Mouse (Mus musculus) forebrain, embryonic 12.5 days (tissue): ENCODE data around the gene Dgkq. TPM values are rescaled to one million over a fixed set of nuclear protein-coding genes. Genes with fewer than 3 reads are reported as not detected.

Experiments
- ATAC-seq: fragments of 200-750 bp; cut with Nextera tagmentation; 2 replicates; pipeline ENCODE4 v1.8.0; 2017; ENCODE audit warnings: moderate TSS enrichment; ENCODE audit not compliant: low FRiP score
- H3K27ac ChIP-seq: fragments of 300-500 bp; sonication (generic); 2 replicates; pipeline ENCODE4 v1.5.1; 2016; ENCODE audit warnings: mild to moderate bottlenecking
- H3K27me3 ChIP-seq: fragments of 300-500 bp; sonication (generic); 2 replicates; pipeline ENCODE4 v1.6.1; 2016; ENCODE audit warnings: mild to moderate bottlenecking
- H3K36me3 ChIP-seq: fragments of 300-500 bp; sonication (generic); replicated peaks from 2 replicates; pipeline ENCODE4 v1.6.1; 2016; ENCODE audit warnings: mild to moderate bottlenecking
- H3K4me1 ChIP-seq: fragments of 300-500 bp; sonication (generic); 2 replicates; pipeline ENCODE4 v1.6.1; 2016
- H3K4me2 ChIP-seq: fragments of 300-500 bp; sonication (generic); 2 replicates; pipeline ENCODE4 v1.6.1; 2016; ENCODE audit warnings: mild to moderate bottlenecking, moderate library complexity
- H3K4me3 ChIP-seq: fragments of 300-500 bp; sonication (generic); replicated peaks from 2 replicates; pipeline ENCODE4 v1.5.1; 2016; ENCODE audit warnings: mild to moderate bottlenecking
- H3K9ac ChIP-seq: fragments of 300-500 bp; sonication (generic); 2 replicates; pipeline ENCODE4 v1.6.1; 2016; ENCODE audit warnings: mild to moderate bottlenecking
- H3K9me3 ChIP-seq: fragments of 300-500 bp; sonication (generic); 2 replicates; pipeline ENCODE4 v1.6.1; 2016
- WGBS: fragments of 180-500 bp; shearing (Covaris S2); methylation state at CpG from one replicate; pipeline ENCODE4 v1.1.7; 2016; 5-methylcytosine and 5-hydroxymethylcytosine counted together
- polyA plus RNA-seq: library from polyadenylated mRNA; unstranded; fragments of >200 nt; fragmentation: Nextera tagmentation; extraction: Ambion mirVana; gene quantifications from 2 replicates; pipeline ENCODE4 v1.2.1, GENCODE M21; 2016

Gene Dgkq
- polyA plus RNA-seq = 19.7 and 20.7 TPM in 2 replicates

GRCm38 (mm10) chr5:108668977-108669936 is at the start of gene Dgkq:
Gene Dgkq (minus strand): TSS chr5:108669672.
- H3K9ac ChIP-seq = peak within 1 kb of the TSS; percentile 75
- H3K9me3 ChIP-seq = no peaks in the 10 kb centered on the region
- ATAC-seq = peak; percentile 85
- H3K27ac ChIP-seq = peak within 1 kb of the TSS; percentile 69
- H3K4me3 ChIP-seq = peak within 1 kb of the TSS; percentile 53
- H3K4me1 ChIP-seq = peaks cover 16% of the 10 kb centered on the region
- H3K36me3 ChIP-seq = peaks cover 16% of the 10 kb centered on the region
- H3K4me2 ChIP-seq = peak within 1 kb of the TSS; percentile 69
- WGBS = 6% methylated on average over 43 of the region's 43 CpGs
- no peaks in the 10 kb centered on the region for H3K27me3 ChIP-seq

DNA sequence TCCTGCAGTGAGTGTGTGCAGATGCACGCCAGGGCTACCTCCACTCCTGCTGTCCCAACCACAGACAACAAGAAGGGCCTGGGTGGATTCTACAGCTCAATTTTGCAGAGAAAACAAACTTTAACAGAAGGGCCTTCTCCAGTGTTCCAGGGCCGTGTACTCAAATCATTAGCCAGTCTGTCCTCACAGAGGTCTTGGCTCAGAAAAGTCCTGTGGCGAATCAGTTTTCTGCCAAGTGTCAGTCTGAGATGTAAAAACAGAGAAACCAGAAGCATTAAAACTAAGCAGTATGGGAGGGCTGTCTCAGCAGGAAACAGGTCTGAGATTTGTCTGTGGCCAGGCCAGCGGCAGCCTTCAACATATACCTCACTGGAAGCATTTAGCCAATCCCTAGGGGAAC is 48.6 kb upstream of the Dgkq start:
- Histone ChIP-seq H3K4me1 (peaks cover 5% of the 10 kb centered on the region; the same call in 1 of the 2 replicates), H3K9ac (no peak overlapping the region), H3K9me3 (no peaks in the 10 kb centered on the region), H3K4me3 (no peak overlapping the region), H3K36me3 (no peaks in the 10 kb centered on the region), H3K4me2 (no peak overlapping the region), H3K27me3 (no peaks in the 10 kb centered on the region), H3K27ac (0 out of 2 replicates have a peak overlapping the region, but pooled peaks have one; percentile 9)
- ATAC-seq = no peak
- 49% methylated on average over 4 of the region's 4 CpGs for WGBS

DNA sequence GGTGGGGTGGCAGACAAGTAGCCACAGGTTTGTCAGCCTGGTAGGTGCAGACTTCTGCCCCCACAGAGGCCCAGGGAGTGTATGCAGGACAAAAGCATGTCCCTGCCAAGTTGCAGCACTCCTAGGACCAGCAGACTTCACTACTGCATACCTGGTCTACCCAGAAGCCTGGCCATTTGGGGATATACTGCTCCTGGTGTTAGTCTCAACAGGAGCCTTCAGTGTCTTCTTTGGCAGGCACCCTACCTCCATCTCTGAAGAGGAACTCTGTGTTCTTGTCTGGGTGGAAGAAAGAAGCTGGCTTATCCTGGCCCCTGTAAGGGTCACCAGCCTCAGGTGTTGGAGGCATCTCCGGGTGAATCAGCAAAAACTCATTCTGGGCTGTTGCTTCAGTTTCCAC is 46.5 kb upstream of the Dgkq start:
- no peak overlapping the region for H3K4me3 ChIP-seq
- 88% methylated on average over 1 of the region's 1 CpGs for WGBS

DNA sequence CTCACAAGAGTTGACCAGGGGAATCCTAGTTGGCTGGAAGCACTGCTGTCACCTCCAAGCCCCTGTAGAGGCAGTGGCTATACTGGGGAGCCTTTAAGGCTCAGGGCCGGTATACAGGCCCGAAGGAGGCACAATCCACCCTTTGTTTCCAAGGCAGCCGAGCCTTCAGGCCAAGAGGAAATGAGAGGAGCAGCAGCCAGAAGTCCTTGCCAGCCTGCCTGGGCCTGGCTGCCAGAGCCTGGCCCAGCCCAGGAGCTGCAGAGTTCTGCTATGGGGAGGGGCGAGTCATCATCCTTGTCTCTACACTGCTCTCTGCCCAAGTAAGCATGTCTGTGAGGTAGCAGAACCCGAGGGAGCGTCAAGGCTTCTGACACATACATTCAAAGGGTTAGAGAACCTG is 44.7 kb upstream of the Dgkq start:
- H3K9ac ChIP-seq = no peak overlapping the region
- ATAC-seq = no peak
- H3K4me2 ChIP-seq = no peak overlapping the region
- 58% methylated on average over 6 of the region's 6 CpGs for whole genome bisulfite sequencing
- no peaks in the 10 kb centered on the region for H3K36me3 ChIP-seq
- H3K9me3 ChIP-seq = no peaks in the 10 kb centered on the region
- no peaks in the 10 kb centered on the region for H3K27me3 ChIP-seq
- no peak overlapping the region for H3K27ac ChIP-seq
- peaks cover 5% of the 10 kb centered on the region; the same call in 1 of the 2 replicates for H3K4me1 ChIP-seq
- H3K4me3 ChIP-seq = no peak overlapping the region

More for the DNA sequence above, 46.5 kb upstream of the Dgkq start:
- Histone ChIP-seq H3K27me3 (no peaks in the 10 kb centered on the region), H3K27ac (no peak overlapping the region), H3K4me2 (no peak overlapping the region), H3K9ac (no peak overlapping the region), H3K36me3 (no peaks in the 10 kb centered on the region), H3K9me3 (no peaks in the 10 kb centered on the region), H3K4me1 (peaks cover 5% of the 10 kb centered on the region; the same call in 1 of the 2 replicates)
- ATAC-seq = no peak

DNA sequence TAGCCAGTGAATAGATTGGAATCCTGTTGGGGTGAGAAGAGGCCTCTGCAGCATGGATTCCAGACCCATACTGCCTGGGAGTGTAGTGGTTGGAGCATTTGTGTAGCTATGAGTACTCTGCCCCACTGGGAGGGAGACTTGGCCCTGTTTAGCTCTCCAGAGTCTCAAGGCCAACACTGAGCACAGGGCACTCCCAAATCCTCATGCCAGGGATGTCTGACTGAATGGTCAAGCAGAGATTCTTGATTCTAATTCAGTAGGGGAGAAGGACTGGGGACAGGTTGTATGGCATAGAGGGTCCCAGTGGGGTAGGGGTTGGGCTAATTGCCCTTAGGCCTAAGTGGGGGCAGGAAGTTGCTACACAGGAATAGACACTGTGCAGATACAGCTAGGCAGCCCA is 44.2 kb upstream of the Dgkq start:
- Histone ChIP-seq H3K27me3 (no peaks in the 10 kb centered on the region), H3K36me3 (no peaks in the 10 kb centered on the region), H3K4me1 (peaks cover 5% of the 10 kb centered on the region; the same call in 1 of the 2 replicates), H3K9ac (no peak overlapping the region), H3K9me3 (no peaks in the 10 kb centered on the region), H3K27ac (no peak overlapping the region), H3K4me2 (no peak overlapping the region), H3K4me3 (no peak overlapping the region)
- no peak for ATAC-seq

- no peak overlapping the region for H3K4me2 ChIP-seq
- no peak overlapping the region for H3K27ac ChIP-seq
- 0 out of 2 replicates have a peak, but pooled peaks cover 3% of the 10 kb centered on the region for H3K36me3 ChIP-seq
- H3K4me3 ChIP-seq = no peak overlapping the region
- no peaks in the 10 kb centered on the region for H3K27me3 ChIP-seq
- H3K9ac ChIP-seq = no peak overlapping the region
- no peak for ATAC-seq
- no peaks in the 10 kb centered on the region for H3K9me3 ChIP-seq
- 86% methylated on average over 2 of the region's 2 CpGs for WGBS
- H3K4me1 ChIP-seq = peaks cover 5% of the 10 kb centered on the region; the same call in 1 of the 2 replicates
Observed at GRCm38 (mm10) chr5:108713096-108713495, 43.6 kb upstream of the Dgkq start.

GRCm38 (mm10) chr5:108711968-108712367 is 42.5 kb upstream of the Dgkq start:
- no peaks in the 10 kb centered on the region for H3K27me3 ChIP-seq

DNA sequence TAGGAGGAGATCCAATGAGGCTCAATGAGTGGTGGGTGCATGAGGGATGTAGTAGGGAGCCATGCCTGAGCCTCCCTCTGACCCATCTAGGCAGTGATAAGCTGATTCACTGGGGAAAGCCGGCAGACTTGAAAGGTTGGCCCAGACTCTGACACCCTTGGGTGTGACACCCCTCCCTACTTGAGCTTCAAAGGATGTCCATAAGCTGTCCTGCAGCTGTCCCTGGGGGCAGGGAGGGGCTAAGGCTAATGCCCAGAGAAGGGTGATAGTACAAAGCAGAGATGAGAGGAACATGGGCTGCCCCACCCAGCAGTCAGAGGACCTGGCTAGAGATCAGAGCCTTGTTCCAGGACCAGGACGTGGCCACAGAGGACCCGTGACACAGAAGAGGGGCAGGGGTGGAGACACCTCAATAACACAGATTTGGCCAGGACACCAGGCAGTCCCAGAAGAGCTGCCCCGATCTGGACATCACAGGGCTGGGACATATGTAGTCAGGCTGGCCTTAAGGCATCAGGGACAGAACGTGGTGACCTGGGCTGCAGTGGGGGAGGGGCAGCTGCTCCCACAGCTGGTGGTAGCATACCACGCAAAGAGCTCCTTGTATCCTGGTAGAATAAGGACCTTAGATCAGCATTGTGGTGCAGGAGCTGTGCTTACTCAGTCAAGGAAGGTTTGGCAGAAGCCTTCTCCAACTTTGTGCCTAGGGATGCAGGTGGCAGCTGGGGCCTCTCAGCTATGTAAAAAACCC is 39.7 kb upstream of the Dgkq start:
- Histone ChIP-seq H3K27ac (no peak overlapping the region), H3K9me3 (no peaks in the 10 kb centered on the region), H3K27me3 (no peaks in the 10 kb centered on the region), H3K4me2 (no peak overlapping the region), H3K9ac (no peak overlapping the region), H3K36me3 (peaks cover 34% of the 10 kb centered on the region), H3K4me3 (no peak overlapping the region), H3K4me1 (no peaks in the 10 kb centered on the region)
- 66% methylated on average over 6 of the region's 6 CpGs for WGBS
- no peak for ATAC-seq

More at GRCm38 (mm10) chr5:108711968-108712367, 42.5 kb upstream of the Dgkq start:
- Histone ChIP-seq H3K9me3 (no peaks in the 10 kb centered on the region), H3K4me3 (no peak overlapping the region), H3K4me2 (no peak overlapping the region), H3K9ac (no peak overlapping the region), H3K4me1 (no peaks in the 10 kb centered on the region), H3K36me3 (0 out of 2 replicates have a peak, but pooled peaks cover 9% of the 10 kb centered on the region), H3K27ac (no peak overlapping the region)
- ATAC-seq = no peak
- 78% methylated on average over 6 of the region's 6 CpGs for WGBS

DNA sequence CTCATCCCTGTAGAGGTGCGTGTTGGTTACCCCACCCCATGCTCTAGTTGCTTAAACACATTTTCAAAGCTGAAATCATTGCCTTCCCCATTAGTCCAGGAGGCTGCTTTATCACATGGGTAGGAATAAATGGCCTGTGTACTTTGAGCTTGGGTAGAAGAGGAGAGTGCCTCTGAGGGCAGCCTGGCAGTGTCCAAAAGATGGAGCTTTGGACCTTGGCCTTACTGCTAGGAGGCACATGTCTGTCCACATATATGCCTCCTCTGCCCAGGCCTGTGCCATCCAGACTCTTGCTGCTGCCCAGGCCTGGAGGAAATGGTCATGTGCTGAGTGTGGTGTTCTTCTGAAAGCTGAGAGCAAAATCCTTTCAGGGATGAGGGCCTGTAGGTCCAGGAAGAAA is 38.9 kb upstream of the Dgkq start:
- no peaks in the 10 kb centered on the region for H3K4me1 ChIP-seq
- WGBS = 97% methylated on average over 1 of the region's 1 CpGs
- no peak overlapping the region for H3K9ac ChIP-seq
- H3K27ac ChIP-seq = no peak overlapping the region
- no peak for ATAC-seq
- no peak overlapping the region for H3K4me2 ChIP-seq
- no peak overlapping the region for H3K4me3 ChIP-seq
- peaks cover 35% of the 10 kb centered on the region for H3K36me3 ChIP-seq
- no peaks in the 10 kb centered on the region for H3K9me3 ChIP-seq
- no peaks in the 10 kb centered on the region for H3K27me3 ChIP-seq

- no peak overlapping the region for H3K9ac ChIP-seq
- no peaks in the 10 kb centered on the region for H3K4me1 ChIP-seq
- WGBS = 90% methylated on average over 2 of the region's 2 CpGs
- H3K27me3 ChIP-seq = no peaks in the 10 kb centered on the region
- H3K36me3 ChIP-seq = peaks cover 40% of the 10 kb centered on the region
- H3K9me3 ChIP-seq = no peaks in the 10 kb centered on the region
- no peak overlapping the region for H3K27ac ChIP-seq
- ATAC-seq = no peak
- H3K4me2 ChIP-seq = no peak overlapping the region
- no peak overlapping the region for H3K4me3 ChIP-seq
Observed at GRCm38 (mm10) chr5:108707758-108708157, 38.3 kb upstream of the Dgkq start.

- Histone ChIP-seq H3K27me3 (no peaks in the 10 kb centered on the region), H3K9me3 (no peaks in the 10 kb centered on the region), H3K4me2 (no peak overlapping the region), H3K4me3 (no peak overlapping the region), H3K27ac (no peak overlapping the region), H3K4me1 (peaks cover 4% of the 10 kb centered on the region; the same call in 1 of the 2 replicates), H3K9ac (no peak overlapping the region), H3K36me3 (peaks cover 40% of the 10 kb centered on the region)
- WGBS = 84% methylated on average over 12 of the region's 12 CpGs
- no peak for ATAC-seq
Observed at GRCm38 (mm10) chr5:108703754-108704626, 34.5 kb upstream of the Dgkq start.
